Mouse (Mus musculus): ENCODE data around the gene Cacna2d2. TPM values are rescaled to one million over a fixed set of nuclear protein-coding genes. Genes with fewer than 3 reads are reported as not detected.
A peak's percentile ranks its signal among the peaks of the same experiment; 100 is the strongest.

Gene Cacna2d2
- polyA plus RNA-seq, 1 experiment from 2014 or later: 1.00 TPM

DNA sequence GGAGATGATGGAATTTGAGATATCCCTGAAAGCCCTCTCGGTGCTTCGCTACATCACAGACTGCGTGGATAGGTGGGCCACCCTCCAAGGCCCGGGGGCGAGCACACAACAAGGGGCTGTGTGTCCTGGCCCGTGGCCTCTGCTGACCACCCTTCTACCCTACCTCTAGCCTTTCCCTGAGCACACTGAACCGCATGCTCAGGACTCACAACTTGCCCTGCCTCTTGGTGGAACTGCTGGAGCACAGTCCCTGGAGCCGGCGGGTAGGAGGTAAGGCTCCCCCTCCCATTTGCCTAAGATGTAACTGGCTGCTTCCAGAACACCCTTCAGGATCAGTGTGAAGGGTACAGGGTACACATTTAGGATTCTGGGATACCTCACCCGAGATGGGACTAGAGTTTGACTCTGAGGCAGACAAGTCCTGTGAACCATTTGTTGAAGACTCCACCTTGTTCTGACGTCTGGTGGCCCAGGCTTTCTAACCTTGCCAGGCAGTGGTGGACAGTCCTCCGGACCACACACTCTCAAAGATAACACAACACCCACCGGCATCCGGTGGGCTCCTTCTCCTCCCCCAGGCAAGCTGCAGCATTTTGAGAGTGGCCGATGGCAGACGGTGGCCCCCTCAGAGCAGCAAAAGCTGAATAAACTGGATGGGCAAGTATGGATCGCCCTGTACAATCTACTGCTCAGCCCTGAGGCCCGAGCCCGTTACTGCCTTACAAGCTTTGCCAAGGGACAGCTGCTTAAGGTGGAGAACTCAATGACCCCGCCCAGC lies 150.1 kb downstream of the Cacna2d2 start:
- Histone ChIP-seq H3K27ac (replicated peaks) (no peak overlapping the region), H3K4me1 (peaks cover 76% of the 10 kb centered on the region), H3K27me3 (ENCODE audit: low read depth, poor library complexity, severe bottlenecking) (peaks cover 63% of the 10 kb centered on the region), H3K4me3 (0 out of 2 replicates have a peak overlapping the region, but pooled peaks have one; percentile 58), H3K9me3 (replicated peaks) (no peaks in the 10 kb centered on the region), H3K36me3 (peaks cover 9% of the 10 kb centered on the region)
- 89% methylated on average over 20 of the region's 20 CpGs for WGBS
- DNase-seq (ENCODE audit: low spot score): no peak

DNA sequence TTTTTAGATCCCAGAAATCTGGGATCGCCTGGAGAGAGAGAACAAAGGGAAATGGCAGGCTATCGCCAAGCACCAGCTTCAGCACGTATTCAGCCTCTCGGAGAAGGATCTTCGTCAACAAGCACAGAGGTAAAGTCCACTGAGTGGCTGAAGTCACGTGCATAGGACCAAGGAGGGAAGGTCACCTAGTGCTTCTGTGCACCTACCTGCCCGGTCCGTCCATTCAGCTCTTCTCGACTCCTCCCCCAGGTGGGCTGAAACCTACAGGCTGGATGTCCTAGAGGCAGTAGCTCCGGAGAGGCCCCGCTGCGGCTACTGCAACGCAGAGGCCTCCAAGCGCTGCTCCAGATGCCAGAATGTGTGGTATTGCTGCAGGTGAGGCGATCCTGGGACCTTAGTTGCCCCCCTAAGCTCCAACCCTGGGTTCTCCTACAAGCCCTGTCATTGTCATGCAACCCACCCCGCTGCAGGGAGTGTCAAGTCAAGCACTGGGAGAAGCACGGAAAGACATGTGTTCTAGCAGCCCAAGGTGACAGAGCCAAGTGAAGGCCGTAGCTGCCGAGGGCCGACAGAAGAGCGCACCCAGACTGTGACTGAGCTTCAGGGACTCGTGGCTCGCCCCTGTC lies 151.2 kb downstream of the Cacna2d2 start:
- Histone ChIP-seq H3K27ac (replicated peaks) (peak overlapping the region; percentile 80), H3K4me1 (peaks cover 81% of the 10 kb centered on the region), H3K36me3 (no peaks in the 10 kb centered on the region), H3K4me3 (peak overlapping the region; percentile 58), H3K27me3 (ENCODE audit: low read depth, poor library complexity, severe bottlenecking) (peaks cover 63% of the 10 kb centered on the region), H3K9me3 (replicated peaks) (no peaks in the 10 kb centered on the region)
- no peak for DNase-seq (ENCODE audit: low spot score)
- WGBS: 17% methylated on average over 23 of the region's 23 CpGs

DNA sequence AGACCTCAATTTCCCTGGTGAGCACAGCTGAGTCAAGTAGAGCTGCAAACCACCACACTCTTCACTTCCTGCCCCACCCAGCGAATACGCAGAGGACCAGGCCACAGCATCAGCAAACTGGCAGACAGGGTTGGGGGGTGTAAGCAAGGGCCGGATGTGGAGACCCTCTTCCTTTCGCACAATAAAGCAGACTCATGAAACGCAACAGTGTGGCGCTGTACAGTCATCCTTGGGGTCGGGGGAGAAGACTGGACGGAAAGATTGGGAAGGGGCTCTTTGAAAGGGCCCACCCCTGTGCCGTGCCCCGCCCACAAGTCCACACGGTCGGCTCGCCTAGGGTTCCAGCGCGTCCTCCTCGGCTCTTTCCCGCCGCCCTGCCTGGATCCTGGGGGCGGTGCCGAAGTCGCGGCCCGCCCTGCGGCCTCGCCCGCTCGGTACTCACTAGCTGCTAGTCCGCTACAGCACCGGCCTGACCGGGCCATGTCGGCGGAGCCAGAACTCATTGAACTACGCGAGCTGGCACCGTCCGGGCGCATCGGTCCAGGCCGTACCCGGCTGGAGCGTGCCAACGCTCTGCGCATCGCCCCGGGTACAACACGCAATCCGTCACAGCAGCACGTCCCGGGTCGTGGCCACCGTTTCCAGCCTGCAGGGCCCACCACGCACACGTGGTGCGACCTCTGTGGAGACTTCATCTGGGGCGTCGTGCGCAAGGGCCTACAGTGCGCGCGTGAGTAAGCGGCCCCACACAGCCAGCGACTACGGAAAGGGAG lies 151.9 kb downstream of the Cacna2d2 start, which contains the start of gene Rassf1:
Gene Rassf1, plus strand, starts transcription at position 439 of the 773 bp plus-strand sequence.
- H3K27me3 ChIP-seq (ENCODE audit: low read depth, poor library complexity, severe bottlenecking): peaks cover 63% of the 10 kb centered on the region
- WGBS: under 1% methylated on average over 61 of the region's 63 CpGs

DNA sequence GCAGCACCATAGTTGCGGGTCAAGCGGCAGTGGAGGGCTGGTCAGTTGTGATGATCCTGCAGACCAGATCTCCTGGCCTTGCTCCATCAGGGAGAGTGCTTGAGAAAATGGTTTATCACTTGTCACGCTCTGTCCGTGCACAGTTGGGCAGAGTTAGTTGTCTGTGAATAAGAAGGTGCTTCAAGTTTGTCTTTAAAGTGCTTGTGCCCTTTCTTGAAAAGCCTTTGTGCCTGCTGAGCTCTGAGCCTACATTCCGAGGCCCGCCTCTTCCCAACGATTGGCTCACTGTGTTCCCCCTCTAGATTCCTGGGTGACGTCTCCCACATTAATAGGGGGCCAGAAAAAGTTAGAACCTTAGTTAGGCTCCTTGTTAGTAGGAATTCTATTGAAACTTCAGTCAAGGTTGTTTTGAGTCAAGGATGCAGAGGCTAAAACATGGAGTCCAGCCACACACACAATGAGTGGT lies 152.5 kb downstream of the Cacna2d2 start:
- Histone ChIP-seq H3K27ac (replicated peaks) (peak overlapping the region; percentile 80), H3K9me3 (replicated peaks) (no peaks in the 10 kb centered on the region), H3K4me3 (peak overlapping the region; percentile 58), H3K36me3 (peaks cover 6% of the 10 kb centered on the region), H3K27me3 (ENCODE audit: low read depth, poor library complexity, severe bottlenecking) (peaks cover 63% of the 10 kb centered on the region), H3K4me1 (peaks cover 82% of the 10 kb centered on the region)
- no peak for DNase-seq (ENCODE audit: low spot score)
- 3% methylated on average over 8 of the region's 8 CpGs for WGBS

More for the DNA sequence above, 151.9 kb downstream of the Cacna2d2 start, which contains the start of gene Rassf1:
- peaks cover 82% of the 10 kb centered on the region for H3K4me1 ChIP-seq
- peaks cover under 1% of the 10 kb centered on the region; the same call in 1 of the 2 replicates for H3K36me3 ChIP-seq
- DNase-seq (ENCODE audit: low spot score): peak; percentile 76
- no peaks in the 10 kb centered on the region for H3K9me3 ChIP-seq (replicated peaks)
- peak within 1 kb of the TSS; percentile 80 for H3K27ac ChIP-seq (replicated peaks)
- H3K4me3 ChIP-seq: peak within 1 kb of the TSS; percentile 58

DNA sequence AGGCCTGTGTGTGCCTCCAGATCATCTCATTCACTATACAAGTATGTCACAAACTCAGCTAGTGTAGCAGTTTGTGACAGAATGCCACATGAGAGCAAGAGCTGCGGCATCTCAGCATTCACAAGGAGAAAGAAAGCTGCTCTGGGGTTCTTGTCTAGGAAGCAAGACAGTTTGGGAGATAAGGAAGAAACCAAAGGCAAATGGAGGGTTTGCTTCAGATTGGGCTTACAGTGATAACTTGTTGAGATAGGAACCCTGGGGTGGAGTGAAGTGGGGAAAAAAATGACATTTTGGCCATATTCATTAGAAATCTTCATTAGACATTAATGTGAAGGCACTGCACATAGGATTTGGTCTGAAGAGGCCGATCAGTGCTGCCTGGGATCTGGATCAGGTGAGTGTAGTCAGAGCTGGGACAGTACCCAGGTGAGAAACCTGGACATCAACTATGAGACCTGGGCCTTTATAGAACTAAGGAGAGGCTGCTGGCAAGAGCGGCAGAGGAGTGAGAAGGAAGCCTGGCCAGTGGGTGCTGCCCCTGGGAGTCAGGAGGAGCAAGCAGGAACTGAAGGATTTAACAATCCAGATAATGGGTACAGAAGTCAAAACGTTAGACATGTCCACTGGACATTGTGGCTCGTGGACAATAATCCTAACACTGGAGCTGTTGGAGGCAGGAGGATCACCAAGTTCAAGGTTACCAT lies 153.4 kb downstream of the Cacna2d2 start:
- no peaks in the 10 kb centered on the region for H3K9me3 ChIP-seq (replicated peaks)
- peaks cover 16% of the 10 kb centered on the region for H3K36me3 ChIP-seq
- no peak for DNase-seq (ENCODE audit: low spot score)
- H3K27ac ChIP-seq (replicated peaks): no peak overlapping the region
- peaks cover 73% of the 10 kb centered on the region for H3K4me1 ChIP-seq
- peak overlapping the region; percentile 88 for H3K4me3 ChIP-seq
- 81% methylated on average over 5 of the region's 5 CpGs for WGBS
- peaks cover 58% of the 10 kb centered on the region for H3K27me3 ChIP-seq (ENCODE audit: low read depth, poor library complexity, severe bottlenecking)

DNA sequence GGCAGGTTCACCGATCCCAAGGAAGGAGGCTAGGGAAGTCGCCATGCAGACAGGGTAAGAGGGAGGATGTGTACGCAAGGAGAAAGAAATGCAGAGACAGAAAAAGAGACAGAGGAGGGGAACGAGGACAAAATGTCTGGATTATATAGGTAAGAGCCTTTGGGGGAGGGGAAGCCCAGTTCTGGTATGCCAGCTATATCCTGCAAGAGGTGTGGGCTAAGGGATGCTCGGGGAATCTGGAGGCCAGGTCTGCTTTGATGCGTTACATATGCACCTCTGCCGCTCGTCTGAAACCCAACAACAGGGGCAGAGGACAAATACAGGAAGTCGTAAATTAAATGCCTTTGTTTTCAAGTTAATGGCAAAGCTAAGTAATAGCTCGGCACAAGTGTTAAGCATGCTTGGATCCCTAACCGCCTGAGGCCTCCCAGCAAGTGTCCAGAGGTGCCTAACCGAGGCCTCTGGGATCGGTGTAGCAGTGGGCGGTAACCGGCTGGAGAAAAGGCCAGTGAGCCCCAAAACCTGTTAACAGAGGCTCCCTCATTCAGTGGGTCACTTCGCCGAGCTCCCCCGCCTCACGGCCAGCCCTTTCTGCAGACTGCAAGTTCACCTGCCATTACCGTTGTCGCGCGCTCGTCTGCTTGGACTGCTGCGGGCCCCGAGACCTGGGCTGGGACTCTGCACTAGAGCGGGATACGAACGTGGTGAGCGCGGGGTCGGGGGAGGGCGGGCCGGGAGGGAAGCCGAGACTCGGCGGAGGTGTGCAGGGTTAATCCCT lies 154.3 kb downstream of the Cacna2d2 start:
- H3K27ac ChIP-seq (replicated peaks): peak overlapping the region; percentile 96
- peaks cover 24% of the 10 kb centered on the region for H3K36me3 ChIP-seq
- no peak for DNase-seq (ENCODE audit: low spot score)
- peaks cover 50% of the 10 kb centered on the region for H3K27me3 ChIP-seq (ENCODE audit: low read depth, poor library complexity, severe bottlenecking)
- no peaks in the 10 kb centered on the region for H3K9me3 ChIP-seq (replicated peaks)
- peaks cover 69% of the 10 kb centered on the region for H3K4me1 ChIP-seq
- peak overlapping the region; percentile 88 for H3K4me3 ChIP-seq
- WGBS: 9% methylated on average over 37 of the region's 37 CpGs

DNA sequence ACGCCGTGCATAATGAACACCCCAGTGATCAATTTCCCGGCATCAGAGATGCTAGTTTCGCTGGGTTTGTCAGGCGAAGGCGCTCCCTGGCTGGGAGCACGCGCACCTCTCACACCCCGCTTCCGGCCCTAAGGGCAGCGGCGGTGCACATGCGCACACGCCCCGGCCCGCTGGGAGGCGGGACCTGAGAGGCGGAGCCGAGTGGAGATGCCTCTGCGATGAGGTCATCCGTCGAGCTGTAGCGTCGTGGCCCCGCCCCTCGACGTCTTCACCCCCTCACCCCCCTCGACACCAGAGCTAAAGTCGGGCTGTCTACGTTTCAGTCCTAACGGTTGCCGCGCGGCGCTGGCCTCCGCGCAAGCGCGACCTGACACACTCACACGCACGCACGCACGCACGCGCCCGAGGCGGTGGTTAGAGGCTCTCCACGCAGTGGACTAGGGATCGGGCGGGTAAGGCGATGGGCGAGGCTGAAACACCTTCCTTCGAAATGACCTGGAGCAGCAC lies 155.0 kb downstream of the Cacna2d2 start:
- Histone ChIP-seq H3K36me3 (peaks cover 31% of the 10 kb centered on the region), H3K4me1 (peaks cover 69% of the 10 kb centered on the region), H3K4me3 (peak overlapping the region; percentile 88), H3K27me3 (ENCODE audit: low read depth, poor library complexity, severe bottlenecking) (peaks cover 43% of the 10 kb centered on the region), H3K27ac (replicated peaks) (peak overlapping the region; percentile 96), H3K9me3 (replicated peaks) (no peaks in the 10 kb centered on the region)
- peak; percentile 98 for DNase-seq (ENCODE audit: low spot score)
- WGBS: under 1% methylated on average over 53 of the region's 53 CpGs

DNA sequence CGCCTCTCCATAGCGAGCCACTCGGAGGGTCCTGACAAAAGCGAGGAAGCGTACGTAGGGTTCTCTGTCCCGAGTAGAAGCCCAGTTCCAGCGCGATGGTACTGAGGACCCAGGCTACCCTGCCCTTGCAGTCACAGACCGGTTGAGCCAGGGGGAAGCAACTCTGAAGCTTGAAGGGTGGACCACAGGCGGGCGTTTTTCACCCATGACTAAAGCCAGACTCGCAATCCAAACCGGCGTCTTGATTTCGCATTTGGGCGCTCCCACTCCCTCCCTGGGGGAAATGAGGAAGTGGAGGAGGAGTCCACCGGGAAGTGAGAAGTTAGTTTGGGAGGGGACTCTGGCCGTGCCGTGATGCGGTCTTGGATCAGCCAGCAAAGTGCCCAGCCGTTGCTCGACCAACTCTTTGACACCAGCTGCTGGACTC lies 155.6 kb downstream of the Cacna2d2 start:
- Histone ChIP-seq H3K27ac (replicated peaks) (peak overlapping the region; percentile 96), H3K9me3 (replicated peaks) (no peaks in the 10 kb centered on the region), H3K36me3 (peaks cover 38% of the 10 kb centered on the region), H3K27me3 (ENCODE audit: low read depth, poor library complexity, severe bottlenecking) (peaks cover 36% of the 10 kb centered on the region), H3K4me3 (peak overlapping the region; percentile 88), H3K4me1 (peaks cover 65% of the 10 kb centered on the region)
- under 1% methylated on average over 23 of the region's 23 CpGs for WGBS
- no peak for DNase-seq (ENCODE audit: low spot score)

DNA sequence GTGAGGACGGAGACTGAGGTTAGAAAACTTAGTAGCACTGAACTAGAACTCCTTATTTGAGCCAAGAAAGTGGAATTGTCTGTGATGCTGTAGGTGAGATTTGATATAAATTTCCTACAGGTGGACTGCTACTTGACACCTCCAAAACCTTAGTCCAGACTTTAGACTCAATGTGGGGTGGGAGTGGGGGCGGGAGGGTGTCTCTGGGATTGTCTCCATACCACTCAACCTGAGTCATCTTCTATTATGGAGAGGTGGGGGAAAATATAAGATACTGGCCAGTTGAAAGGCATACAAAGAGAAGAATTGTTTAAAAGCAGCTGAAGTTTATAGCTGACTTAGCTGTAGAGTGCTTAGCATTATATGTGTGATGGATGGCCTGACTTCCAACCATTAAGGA lies 156.3 kb downstream of the Cacna2d2 start:
- H3K9me3 ChIP-seq (replicated peaks): no peaks in the 10 kb centered on the region
- H3K36me3 ChIP-seq: peaks cover 44% of the 10 kb centered on the region
- DNase-seq (ENCODE audit: low spot score): no peak
- H3K27ac ChIP-seq (replicated peaks): peak overlapping the region; percentile 96
- H3K4me3 ChIP-seq: peak overlapping the region; percentile 88
- peaks cover 30% of the 10 kb centered on the region for H3K27me3 ChIP-seq (ENCODE audit: low read depth, poor library complexity, severe bottlenecking)
- H3K4me1 ChIP-seq: peaks cover 59% of the 10 kb centered on the region
- WGBS: 56% methylated on average over 2 of the region's 2 CpGs

DNA sequence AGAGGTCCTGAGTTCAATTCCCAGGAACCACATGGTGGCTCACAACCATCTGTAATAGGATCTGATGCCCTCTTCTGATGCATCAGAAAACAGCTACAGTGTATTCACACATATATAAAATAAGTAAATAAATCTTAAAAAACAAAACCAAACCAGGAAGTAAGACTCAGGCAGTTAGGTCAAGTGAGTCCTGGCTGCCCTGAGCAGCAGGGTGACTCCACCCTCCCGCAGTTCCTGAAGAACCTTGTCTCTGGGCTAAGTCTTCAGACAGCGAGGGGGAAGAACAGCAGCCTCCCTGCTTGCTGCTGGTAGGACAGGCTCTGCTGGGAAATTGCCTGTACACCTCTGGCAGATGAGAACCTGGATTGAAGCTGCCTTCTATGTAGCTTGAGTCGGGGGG lies 156.9 kb downstream of the Cacna2d2 start:
- Histone ChIP-seq H3K9me3 (replicated peaks) (no peaks in the 10 kb centered on the region), H3K36me3 (peaks cover 51% of the 10 kb centered on the region), H3K4me1 (peaks cover 52% of the 10 kb centered on the region), H3K4me3 (peak overlapping the region; percentile 88), H3K27ac (replicated peaks) (no peak overlapping the region), H3K27me3 (ENCODE audit: low read depth, poor library complexity, severe bottlenecking) (peaks cover 23% of the 10 kb centered on the region)
- 85% methylated on average over 3 of the region's 3 CpGs for WGBS
- no peak for DNase-seq (ENCODE audit: low spot score)

DNA sequence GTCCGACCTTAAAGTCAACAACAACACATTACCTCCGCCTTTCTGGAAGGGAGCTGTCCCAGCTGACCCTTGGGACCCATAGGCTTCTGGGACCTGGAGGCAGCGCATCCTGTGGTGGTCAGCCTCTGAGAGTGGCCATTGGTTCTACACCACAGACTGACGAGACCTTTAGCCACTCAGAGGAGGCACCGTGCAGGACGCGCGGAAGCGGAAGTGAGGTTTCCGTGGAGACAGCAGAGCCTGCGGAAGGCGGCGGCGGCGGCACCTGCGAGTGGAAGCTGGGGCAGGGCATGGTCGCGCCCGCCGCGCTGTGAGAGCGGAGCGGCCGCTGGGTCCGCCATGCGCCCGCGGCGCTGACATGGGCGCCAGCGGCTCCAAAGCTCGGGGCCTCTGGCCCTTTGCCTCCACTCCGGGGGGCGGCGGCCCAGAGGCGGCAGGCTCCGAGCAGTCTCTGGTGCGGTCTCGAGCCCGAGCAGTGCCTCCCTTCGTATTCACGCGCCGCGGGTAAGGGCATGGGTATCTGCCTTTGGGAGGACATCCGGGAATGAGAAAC lies 163.7 kb downstream of the Cacna2d2 start, which contains the start of gene Tusc2:
Gene Tusc2, plus strand, starts transcription at position 227 of the 553 bp plus-strand sequence.
- H3K4me1 ChIP-seq: peaks cover 58% of the 10 kb centered on the region
- WGBS: under 1% methylated on average over 46 of the region's 46 CpGs
- H3K27me3 ChIP-seq (ENCODE audit: low read depth, poor library complexity, severe bottlenecking): no peaks in the 10 kb centered on the region
- H3K27ac ChIP-seq (replicated peaks): peak within 1 kb of the TSS; percentile 87
- peak; percentile 95 for DNase-seq (ENCODE audit: low spot score)
- peaks cover 71% of the 10 kb centered on the region for H3K36me3 ChIP-seq
- no peaks in the 10 kb centered on the region for H3K9me3 ChIP-seq (replicated peaks)
- peak within 1 kb of the TSS; percentile 95 for H3K4me3 ChIP-seq
